Mouse (Mus musculus) skeletal muscle tissue, adult 2 months (tissue): ENCODE measurements at regions not wholly inside any gene's neighbourhood (a gene's known extent, or its start where the extent isn't known, plus 50 kb on each side); places are given as distances from the start of the nearest gene placed in this dataset.
"Not testable (repeated sequence)": the region's sequence is repeated elsewhere in the genome, so short reads cannot be mapped to it uniquely, and the experiment has no call there.

Experiments used
- DNase-seq: peaks from one replicate; pipeline ENCODE4 v3.0.0-alpha.2; 2012; ENCODE audit warnings: low read depth, low spot score

DNA sequence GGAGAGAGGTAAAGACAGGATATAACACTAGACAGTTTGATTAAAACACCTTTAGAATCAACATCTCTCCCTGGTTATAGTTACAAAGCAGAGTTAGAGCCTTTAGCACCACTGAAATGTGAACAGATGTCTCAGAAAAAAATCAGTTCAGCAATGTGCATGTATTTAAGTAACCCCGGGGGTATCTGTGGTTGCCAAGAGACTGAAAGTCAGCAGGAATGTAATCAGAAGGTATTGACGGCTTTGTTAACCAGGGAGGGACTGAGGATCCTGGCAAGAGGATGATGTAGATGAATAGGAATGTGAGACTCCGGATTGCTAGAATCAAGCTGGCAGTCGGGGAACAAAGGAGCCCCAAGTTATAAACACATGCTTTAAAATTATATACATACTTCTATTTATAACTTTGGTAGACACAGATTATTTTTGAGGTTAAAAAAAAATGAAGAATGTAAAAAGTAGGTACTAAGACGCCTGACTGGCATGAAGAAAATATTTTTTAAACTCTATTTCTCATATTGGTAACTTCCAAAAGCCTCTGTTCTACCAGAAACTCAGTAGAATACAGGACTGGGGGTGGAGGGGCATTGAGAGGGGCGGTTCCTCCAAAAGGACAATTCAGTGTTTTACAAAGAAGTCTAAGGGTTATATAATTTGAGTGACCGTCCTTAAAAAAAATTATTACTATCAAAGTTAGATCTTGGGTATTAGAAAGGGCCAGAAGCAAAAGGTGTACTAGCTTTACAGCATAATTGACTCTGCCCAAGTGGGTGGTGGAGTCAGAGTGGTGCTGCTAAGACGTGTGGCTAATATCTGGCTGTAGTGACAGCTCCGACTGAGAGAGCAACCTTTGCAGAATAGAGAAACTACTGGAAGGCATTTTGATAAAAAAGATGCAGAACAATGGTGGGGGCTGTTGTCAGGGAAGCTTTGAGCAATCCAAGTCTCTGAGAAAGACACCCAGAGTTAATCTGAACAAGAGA is 341.2 kb upstream of the Gm6657 start:
- no peak for DNase-seq

DNA sequence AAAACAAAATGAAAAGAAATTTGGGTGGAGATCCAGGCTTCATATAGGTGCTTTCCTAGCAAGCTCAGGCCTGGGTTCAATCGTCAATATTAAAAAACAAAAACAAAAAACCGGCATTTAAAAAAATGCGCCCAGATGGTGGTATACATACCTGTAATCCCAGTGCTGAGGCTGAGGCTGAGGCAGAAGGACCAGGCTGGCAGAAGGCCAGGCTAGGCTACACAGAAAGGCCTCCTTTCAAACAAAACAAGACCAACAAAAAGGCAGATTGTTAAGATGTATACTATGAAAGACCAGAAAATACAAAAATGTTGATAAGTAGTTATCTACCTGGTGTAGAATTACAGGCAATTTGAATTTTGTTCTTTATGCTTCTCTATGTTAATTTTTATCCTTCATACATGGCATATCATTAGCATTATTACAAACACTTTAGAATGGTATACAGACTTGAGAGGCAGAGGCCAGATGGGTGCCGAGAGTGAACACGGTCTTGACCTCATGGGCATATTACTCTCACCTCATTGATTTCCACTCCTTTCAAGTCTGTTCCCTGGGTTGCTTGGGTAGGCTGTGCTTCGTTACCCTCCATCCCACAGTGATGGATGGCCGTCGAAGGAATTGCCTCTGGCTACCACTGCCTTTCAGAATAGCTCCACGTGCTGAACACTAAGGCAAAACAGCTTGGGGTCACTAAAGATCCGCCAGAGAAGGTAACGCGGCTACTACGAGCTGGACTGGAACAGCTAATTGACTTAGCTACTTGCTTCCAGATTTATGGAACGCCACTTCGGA is 339.6 kb upstream of the Gm6657 start:
- no peak for DNase-seq

DNA sequence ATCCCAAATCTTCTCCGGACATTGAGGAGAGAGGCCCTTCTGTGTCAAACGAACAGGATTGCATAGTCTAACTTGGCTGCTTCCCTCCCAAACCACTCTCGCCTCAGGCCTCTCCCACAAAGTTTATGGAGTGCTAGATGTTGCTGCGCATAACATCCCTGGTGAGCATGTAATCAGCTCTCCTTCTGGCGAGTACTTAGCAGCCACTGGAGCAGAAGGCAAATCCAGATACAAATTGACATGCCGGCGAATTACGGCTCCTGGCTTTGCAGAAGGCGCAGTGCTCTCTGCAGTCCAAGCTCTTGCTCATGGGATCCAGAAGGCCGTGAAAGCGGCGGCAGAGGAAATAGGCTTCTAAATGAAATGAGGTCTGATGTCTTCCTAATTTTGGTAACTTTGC is 338.2 kb upstream of the Gm6657 start:
- no peak for DNase-seq

DNA sequence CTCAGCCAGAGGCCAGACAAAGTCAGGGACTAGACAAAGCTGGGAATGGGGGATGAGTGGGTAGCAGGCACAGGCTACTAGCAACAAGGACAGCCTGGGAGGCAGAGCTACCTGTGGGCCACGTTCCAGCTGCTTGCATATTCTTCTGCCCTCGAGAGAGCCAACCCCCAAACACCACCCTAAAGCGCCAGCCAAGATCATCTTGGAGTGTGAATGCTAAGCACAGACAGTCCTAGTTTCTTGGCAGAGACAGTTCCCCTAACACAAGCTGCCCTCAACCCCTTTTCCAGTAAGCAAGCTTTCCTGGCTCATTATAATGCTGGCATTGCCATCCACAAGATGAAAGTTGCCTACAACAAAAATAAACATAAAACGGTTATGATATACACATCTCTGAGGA is 336.8 kb upstream of the Gm6657 start:
- DNase-seq: no peak

DNA sequence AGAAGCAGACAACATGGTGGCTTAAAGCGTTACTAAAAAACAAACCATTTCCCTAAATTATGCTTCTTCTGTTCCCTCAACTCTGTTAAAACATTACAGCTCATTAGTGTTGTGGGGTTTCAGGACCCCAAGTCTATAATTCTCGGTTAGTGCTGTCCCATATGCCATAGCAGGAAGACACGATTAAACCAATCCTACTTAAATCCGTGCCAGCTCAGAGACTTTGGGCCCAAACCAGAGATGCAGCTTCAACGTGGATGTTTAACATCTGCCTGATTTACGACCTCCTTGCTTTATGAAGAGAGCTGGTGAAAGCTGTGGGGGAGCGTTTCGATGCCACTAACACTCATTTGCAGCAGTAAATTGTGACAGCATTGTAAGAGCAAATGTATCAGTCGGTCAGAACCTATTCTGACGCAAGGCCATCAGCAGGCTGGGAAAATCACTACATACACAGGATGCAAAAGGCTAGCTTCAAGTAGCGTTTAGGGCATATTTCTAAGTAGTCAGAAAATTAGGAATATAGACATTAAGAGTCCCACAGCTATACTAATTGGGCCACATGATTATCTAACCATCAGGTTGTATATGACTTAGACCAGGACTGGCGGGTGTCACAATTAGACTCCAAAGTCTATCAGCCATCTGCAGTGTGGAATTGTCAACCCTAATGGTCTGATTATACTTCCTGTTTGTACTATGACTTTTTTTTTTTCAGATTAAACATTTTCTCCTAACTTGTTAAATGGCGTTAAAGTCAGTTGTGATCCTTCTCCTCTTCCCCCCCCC is 333.1 kb upstream of the Gm6657 start:
- no peak for DNase-seq

DNA sequence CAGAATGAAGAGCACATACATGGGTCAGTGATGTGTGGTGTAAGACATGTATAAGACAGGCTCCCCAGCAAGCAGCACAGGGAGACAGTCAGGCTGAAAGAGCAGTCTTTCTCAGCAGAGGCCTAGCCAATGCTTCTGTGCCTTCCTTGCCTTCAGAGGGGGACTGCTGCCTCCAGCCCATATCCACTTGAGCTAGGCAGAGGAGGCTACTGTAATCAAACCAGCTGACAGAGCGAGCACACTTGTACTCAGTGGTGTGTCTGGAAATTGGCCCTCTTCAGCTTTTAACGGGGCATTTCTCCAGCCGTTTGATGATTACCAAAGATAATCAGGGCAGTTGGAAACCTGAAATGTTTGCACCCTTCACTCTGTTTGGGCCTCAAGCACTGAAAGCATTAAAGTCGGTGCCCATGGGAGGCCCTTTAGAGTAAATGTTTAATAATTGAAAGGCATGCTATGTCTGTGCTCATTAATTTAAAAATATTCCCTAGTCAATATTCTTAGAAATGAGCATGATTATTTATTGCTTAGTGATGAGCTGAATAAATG is 326.0 kb upstream of the Gm6657 start:
- DNase-seq: no peak

DNA sequence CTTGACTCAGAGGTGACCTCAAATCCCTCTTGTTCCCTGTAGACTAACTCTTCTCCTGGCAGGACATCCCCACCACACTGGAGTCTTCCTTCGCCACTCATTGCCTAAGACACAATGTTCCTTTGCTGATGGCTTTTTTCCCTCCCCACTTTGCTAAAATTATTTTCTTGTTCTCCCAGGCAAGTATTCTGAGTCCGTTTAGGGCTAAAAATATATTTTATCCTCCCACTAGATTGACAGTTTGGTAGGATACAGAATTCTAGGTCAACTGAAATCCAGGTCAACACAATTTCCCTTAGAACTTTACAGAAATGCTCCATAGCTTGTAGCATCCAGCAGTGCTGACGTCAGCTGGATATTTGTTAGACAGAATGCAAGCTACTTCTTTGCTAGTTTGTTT is 324.7 kb upstream of the Gm6657 start:
- peak; percentile 39 for DNase-seq

DNA sequence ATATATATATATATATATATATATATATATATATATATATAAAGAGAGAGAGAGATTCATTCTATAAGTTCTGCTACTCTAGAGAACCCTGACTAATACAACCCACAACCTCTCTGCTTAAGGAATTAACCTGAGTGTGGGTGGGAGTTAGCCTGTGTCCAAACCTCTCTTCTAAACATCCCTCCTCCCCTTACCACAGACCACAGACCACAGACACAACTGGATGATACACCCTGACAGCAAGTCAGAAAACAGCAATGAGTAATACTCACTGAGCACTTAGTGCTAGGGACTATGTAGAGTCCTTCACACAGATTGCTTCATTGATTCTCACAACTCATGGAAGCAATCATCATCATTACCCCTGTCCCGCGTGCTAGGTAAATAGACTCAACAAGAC is 306.7 kb upstream of the Gm6657 start:
- DNase-seq: no peak

DNA sequence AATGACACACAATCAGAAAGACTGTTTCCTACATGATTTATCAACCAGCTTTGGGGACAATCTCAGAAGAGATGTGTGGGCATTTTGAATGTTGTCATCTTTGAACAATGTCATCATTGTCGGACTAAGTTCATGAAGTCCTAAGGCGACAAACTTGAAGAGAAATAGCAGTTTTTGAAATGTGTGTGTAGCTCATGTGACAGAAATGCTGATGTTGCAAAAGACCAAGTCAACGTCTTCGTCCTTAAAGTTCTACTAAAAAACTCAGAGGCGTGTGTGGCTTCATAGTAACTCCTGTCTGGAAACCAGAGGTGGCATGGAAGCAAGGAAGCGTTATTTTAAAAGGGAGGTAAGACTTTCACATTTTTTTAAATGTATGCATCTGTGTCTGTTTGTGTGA is 302.6 kb upstream of the Gm6657 start:
- DNase-seq: no peak

DNA sequence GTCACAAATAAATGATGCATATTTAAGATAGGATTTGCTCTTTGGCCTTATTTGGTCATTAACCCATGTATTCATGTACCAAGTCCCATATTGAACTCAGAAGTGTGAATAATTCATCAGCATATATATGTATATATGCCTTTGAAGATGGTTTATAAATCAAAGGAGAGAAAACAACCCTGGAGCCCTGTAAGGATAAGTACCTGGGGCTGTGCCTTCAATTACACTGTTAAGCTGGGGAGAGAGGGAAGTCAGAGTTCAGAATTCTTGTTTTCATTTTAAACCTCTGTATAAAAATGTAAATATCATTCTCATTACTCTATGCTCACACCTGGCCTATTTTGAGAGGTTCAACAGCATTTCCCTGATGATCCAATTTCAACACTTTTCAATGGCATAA is 299.8 kb upstream of the Gm6657 start:
- DNase-seq: no peak

DNA sequence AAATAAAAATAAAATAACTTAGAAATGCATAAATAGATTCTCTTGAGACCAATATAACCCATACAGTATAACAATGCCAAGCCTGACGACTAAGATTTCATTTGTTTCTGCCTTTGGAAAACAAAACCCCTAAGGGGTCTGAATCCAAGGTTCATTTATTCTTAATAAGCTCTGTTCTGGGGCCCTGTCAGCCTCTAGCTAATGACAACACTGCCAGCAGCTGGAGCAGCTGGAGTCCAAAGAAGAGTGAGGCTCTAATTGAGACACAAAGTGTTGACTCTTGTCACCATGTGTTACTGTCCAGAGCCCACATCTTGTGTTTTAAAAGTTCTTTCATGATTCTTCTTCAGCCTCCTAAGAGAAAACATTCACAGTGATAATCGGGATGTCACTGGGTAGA is 298.5 kb upstream of the Gm6657 start:
- DNase-seq: no peak

DNA sequence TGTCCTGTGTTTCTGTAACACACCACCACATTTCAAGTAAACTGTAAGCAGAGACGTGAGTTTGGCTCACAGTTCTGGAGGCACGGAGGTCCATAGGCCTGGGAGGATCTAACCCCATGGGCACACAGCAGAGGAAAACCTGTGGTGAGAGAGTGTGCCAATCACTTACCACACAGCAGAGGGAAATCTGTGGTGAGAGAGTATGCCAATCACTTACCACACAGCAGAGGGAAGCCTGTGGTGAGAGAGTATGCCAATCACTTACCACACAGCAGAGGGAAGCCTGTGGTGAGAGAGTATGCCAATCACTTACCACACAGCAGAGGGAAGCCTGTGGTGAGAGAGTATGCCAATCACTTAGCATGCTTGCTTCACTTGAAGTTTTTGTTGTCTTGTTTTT is 295.1 kb upstream of the Gm6657 start:
- DNase-seq: not testable (repeated sequence)

DNA sequence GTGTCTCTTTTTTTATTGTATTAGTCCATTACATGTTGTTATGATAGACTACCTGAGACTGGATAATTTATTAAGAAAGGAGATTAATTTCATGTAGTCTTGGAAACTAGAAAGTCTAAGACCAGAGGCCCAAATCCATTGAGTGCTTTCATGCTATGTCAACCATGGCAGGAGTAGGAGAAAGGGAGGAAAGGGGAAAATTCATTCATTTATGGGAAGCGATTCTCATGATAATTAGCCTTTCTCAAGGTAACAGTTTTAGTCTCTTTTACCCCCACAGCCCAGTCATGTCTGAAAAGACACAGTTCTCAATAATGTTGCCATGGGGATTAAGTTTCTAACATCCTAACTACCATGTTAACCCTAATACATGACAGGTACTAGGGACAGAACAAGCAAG is 292.8 kb upstream of the Gm6657 start:
- no peak for DNase-seq

DNA sequence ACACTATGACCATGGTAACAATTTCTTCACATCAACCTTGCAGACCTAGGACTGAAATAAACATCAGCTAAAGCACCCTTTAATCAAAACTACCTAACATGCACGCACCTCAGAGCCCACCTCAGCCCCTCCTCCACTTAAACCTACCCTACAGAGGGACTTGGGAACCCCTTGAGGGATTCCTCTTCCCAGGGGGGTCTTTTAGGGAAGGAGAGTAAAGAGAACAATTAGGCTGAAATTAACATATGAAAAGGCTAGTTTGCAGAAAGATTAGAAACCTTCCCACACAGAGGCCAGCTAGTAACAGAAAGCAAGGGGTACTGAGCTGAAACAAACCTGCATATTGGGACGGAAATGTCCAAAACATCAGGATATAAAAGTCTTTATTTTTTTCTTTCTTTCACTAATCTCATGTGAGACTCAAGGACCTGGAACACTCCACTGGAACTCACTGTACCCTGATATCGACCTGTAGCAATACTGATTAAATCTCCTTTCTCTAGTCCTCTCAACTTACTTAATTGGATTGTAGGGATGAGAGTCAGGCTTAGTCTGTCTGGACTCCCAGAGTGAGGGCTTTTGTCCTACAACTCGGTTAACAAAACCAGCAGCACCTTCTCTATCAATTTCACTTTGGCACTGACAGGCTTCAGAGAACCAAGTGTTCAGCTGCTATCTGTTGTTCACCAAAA is 281.0 kb upstream of the Gm6657 start:
- no peak for DNase-seq

DNA sequence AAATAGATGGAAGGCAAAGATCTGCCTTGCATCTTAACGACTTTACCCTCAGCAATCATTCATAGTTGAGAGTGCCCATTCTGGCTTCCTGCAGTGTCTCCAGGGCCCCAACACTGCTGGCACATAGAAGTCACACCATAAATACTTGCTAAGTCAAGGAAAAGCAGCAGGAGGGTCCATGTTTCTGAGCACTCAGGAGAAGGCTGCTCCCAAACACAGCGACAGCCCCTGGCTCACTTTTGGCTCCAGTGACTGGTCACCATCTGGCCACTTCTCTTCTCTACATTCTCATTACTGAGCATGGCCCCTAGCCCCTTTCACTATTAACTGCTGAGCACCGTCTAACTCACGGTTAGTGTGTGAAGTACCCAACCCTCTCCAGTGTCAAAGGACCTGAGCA is 265.3 kb upstream of the Gm6657 start:
- no peak for DNase-seq

DNA sequence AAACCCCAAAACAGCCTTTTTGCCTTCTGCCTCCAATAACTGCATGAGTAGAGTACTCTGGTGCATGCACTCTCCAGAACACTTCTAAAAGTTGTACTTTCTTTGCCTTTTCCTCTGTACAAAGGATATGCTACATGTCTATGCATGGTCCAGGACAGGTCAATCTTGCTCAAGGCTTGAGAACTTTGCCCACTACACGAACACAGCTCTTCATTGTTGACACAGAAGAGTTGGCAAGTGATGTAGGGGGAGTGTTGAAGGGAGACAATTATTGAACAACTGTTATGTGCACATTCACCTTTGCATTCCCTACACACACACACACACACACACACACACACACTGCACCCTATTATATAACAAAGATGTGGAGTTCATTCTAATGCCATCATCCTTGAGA is 264.5 kb upstream of the Gm6657 start:
- DNase-seq: no peak

DNA sequence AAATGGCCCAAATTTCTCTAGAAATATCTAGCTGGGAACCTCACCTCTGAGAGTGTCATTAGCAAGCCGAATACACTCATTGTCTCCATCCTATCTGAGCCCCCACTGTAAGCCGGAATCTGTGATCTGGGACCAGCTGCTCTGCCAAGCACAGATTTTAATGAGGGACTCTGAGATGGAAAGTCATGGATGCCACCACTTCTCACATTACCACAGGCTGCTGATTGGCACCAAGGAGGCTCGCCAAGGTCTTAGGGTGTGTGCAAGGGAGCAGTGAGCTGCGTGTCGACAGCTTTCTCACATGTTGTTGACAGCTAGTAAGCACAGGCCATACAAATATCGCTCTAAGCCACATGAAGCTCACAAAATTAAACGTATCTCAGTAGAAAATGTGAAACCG is 250.1 kb upstream of the Gm6657 start:
- no peak for DNase-seq

DNA sequence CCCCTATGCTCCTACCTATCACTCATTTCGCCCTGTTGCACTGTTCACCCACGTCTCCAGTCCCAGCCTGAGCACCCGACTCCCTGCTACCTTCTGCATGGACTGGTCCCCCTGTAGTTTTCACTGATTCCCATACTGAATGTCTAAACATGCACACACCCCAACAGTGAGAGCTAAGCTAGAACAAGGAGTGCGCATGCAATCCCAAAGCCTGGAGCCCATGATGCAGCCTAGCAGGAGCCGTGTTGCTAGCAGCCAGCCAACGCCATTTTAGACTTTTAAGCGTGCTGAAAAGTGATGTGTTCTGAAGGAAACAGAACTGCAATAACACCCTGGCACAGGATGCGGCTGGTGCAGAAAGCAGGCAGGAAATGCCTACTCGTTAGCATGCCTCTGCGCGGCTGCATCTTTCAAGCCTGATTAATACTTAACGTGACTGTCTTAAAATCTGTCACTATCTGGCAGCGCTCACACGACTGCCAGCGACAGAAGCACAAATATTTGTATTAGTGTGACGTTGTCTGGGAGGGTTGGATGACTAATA is 244.5 kb upstream of the Gm6657 start:
- no peak for DNase-seq

DNA sequence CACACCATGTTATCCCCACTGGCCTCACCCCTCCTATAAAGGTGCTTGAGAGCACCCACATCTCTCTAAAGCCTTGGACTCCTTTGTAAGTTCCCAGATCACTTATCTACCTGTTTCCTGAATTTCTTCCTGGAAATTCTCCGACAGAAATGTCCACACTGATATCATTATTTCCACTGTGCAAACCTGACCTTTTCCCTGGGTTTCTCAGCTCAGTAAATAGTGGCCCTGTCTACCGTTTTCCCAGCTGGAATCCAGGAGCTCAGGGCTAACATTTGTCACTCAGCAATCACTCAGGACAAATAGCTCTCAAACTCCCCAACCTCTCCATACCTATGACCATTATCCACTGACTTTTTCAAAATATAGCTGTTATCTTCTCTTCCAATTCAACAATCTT is 241.6 kb upstream of the Gm6657 start:
- DNase-seq: no peak

DNA sequence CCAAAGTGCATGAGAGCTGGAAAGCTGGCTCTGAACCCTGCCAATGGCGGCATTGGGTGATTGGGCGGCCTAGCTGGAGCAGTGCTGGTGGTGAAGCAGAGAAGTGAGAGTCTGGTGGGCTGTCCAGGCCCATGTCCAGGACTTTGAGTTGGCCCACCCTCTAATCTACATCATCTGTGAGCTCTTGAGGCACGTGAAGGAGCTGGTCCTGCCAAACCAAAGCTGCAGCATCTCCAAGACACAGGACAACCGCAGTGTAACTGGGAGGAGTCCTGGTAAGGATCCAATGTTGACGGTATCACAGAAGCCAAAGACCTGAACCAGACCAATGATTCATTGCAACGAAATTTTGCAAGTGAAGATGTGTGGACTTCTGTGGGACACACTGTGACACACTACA is 231.4 kb upstream of the Gm6657 start:
- no peak for DNase-seq

DNA sequence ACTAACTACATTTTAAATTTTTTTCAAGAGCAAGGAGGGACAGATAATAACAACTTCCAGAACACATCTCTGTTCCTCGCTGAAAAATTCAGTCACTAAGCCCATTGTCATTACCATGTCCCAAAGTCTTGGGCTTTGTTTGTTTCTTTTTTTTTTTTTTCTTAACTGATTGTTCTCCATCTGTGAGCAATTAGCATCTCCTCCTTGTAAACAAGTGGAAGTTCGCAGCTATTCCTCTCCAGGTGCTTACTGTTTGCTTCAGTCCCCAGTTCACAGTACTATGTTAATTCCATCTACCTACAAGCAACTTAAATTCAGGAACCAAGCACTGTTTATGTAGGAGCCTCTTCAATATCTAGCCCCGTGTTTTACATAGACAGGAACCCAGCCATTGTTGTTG is 225.5 kb upstream of the Gm6657 start:
- no peak for DNase-seq
